27 mouse cellular contexts compared by ENCODE assay signal in genomic region chr14:13247431-13247830, GRCm38 (mm10). TPM values are rescaled to one million over a fixed set of nuclear protein-coding genes. Genes with fewer than 3 reads are reported as not detected.
A peak's percentile ranks its signal among the peaks of the same experiment; 100 is the strongest.
DNase-seq lines count a peak whose midpoint lies in the region; ATAC-seq and TF ChIP-seq lines count a peak whose summit lies in the region.
"Had no signal": no experiment of that assay in that cellular context is flagged by ENCODE, and none has a peak within 500 bp of the region (broad histone marks: within the 10 kb centered on the region; RNA-seq: fewer than 3 reads in every experiment).

No protein-coding gene starts in this region.

- no peak for TF ChIP-seq EP300 in CH12.LX (IDR thresholded peaks at IDR 0.05; ENCODE audit: low read length)

- H3K27ac ChIP-seq in midbrain, embryonic 11.5 days (ENCODE audit: low read depth, low read length): no peak overlapping the region
- no peak overlapping the region for H3K27ac ChIP-seq in midbrain, embryonic 14.5 days (replicated peaks; ENCODE audit: low read depth, low read length)
- H3K27ac ChIP-seq in CH12.LX (ENCODE audit: insufficient read depth, low read depth): no peak overlapping the region
- no peak overlapping the region for H3K27ac ChIP-seq in hindbrain, postnatal 0 days
- H3K27ac ChIP-seq: embryonic facial prominence, embryonic 13.5 days; gastrocnemius, adult 2 months; hindbrain, embryonic 12.5 days; hindbrain, embryonic 15.5 days; intestine, embryonic 15.5 days had no signal

- dilution Hi-C loops in CH12.LX (cut with MboI; ENCODE audit: extremely low pct_ligation_motif_present, extremely low pct_unique_long_range_greater_than_20kb, low sequenced_read_pairs): no loop called here

- ATAC-seq in midbrain, embryonic 11.5 days (ENCODE audit: low FRiP score): 0 out of 2 replicates have a peak, but pooled peaks have one; percentile 44
- ATAC-seq in midbrain, embryonic 14.5 days (ENCODE audit: low FRiP score, low TSS enrichment): no peak
- ATAC-seq in hindbrain, postnatal 0 days: no peak
- ATAC-seq: activated CD4-positive, CD25-positive, alpha-beta regulatory T cell, adult 4 months; CD4-positive, CD25-positive, alpha-beta regulatory T cell, adult 4 months; forebrain, embryonic 14.5 days; forebrain, postnatal 0 days; intestine, embryonic 15.5 days; Patski had no signal

- no peak overlapping the region for H3K4me2 ChIP-seq in midbrain, embryonic 11.5 days
- H3K4me2 ChIP-seq in midbrain, embryonic 14.5 days (ENCODE audit: low read length): no peak overlapping the region
- H3K4me2 ChIP-seq in CH12.LX (ENCODE audit: insufficient read depth, low read depth, poor library complexity, severe bottlenecking): 0 out of 2 replicates have a peak overlapping the region, but pooled peaks have one; percentile 13
- H3K4me2 ChIP-seq in hindbrain, postnatal 0 days (ENCODE audit: low read depth, low read length): no peak overlapping the region
- H3K4me2 ChIP-seq: embryonic facial prominence, embryonic 13.5 days; heart, embryonic 11.5 days; hindbrain, embryonic 12.5 days; hindbrain, embryonic 15.5 days; intestine, embryonic 15.5 days had no signal

- H3K4me1 ChIP-seq in midbrain, embryonic 11.5 days (ENCODE audit: control insufficient read depth, insufficient read depth, low read length): no peaks in the 10 kb centered on the region
- no peaks in the 10 kb centered on the region for H3K4me1 ChIP-seq in midbrain, embryonic 14.5 days (ENCODE audit: control insufficient read depth, insufficient read depth, low read length)
- H3K4me1 ChIP-seq in CH12.LX (ENCODE audit: control insufficient read depth in 1 of 2, insufficient read depth in 2 of 2): no peaks in the 10 kb centered on the region
- H3K4me1 ChIP-seq in hindbrain, postnatal 0 days (ENCODE audit: insufficient read depth, low read length): no peaks in the 10 kb centered on the region
- H3K4me1 ChIP-seq: embryonic facial prominence, embryonic 13.5 days; hindbrain, embryonic 12.5 days; hindbrain, embryonic 15.5 days; intestine, embryonic 15.5 days had no signal

- in situ Hi-C loops in CH12.LX (cut with MboI; ENCODE audit: low pct_ligation_motif_present, low pct_unique_long_range_greater_than_20kb, low sequenced_read_pairs): no loop called here

- no peak for TF ChIP-seq CTCF in CH12.LX (conservative IDR thresholded peaks at IDR 0.05 in 1 of 2, IDR thresholded peaks at IDR 0.05 in 1 of 2; ENCODE audit: low read depth in 2 of 2, low read length in 2 of 2)
- TF ChIP-seq CTCF in hindbrain, postnatal 0 days (IDR thresholded peaks at IDR 0.05; ENCODE audit: low read depth): no peak

- no peaks in the 10 kb centered on the region for H3K9me3 ChIP-seq in midbrain, embryonic 11.5 days (ENCODE audit: control insufficient read depth, low read length)
- no peaks in the 10 kb centered on the region for H3K9me3 ChIP-seq in midbrain, embryonic 14.5 days (ENCODE audit: control insufficient read depth, low read length)
- H3K9me3 ChIP-seq in CH12.LX (replicated peaks; ENCODE audit: low read length): no peaks in the 10 kb centered on the region
- H3K9me3 ChIP-seq in hindbrain, postnatal 0 days (ENCODE audit: low read length): no peaks in the 10 kb centered on the region
- H3K9me3 ChIP-seq: embryonic facial prominence, embryonic 13.5 days; G1E; hindbrain, embryonic 12.5 days; hindbrain, embryonic 15.5 days; intestine, embryonic 15.5 days had no signal

- no peak for TF ChIP-seq POLR2A in CH12.LX (IDR thresholded peaks at IDR 0.05; ENCODE audit: low read depth, low read length)

- no peak for TF ChIP-seq RAD21 in CH12.LX (IDR thresholded peaks at IDR 0.05; ENCODE audit: low read depth, low read length)

- no peak overlapping the region for H3K9ac ChIP-seq in midbrain, embryonic 11.5 days (ENCODE audit: low read length)
- H3K9ac ChIP-seq in midbrain, embryonic 14.5 days (replicated peaks; ENCODE audit: low read length): no peak overlapping the region
- H3K9ac ChIP-seq in CH12.LX (ENCODE audit: insufficient read depth, low read depth): no peak overlapping the region
- H3K9ac ChIP-seq in hindbrain, postnatal 0 days (replicated peaks; ENCODE audit: low read length): no peak overlapping the region
- H3K9ac ChIP-seq: embryonic facial prominence, embryonic 13.5 days; forebrain, postnatal 0 days; hindbrain, embryonic 12.5 days; hindbrain, embryonic 15.5 days; intestine, embryonic 15.5 days had no signal

- no peak overlapping the region for H3K4me3 ChIP-seq in midbrain, embryonic 11.5 days (ENCODE audit: low read depth, low read length)
- no peak overlapping the region for H3K4me3 ChIP-seq in midbrain, embryonic 14.5 days (replicated peaks; ENCODE audit: low read depth, low read length)
- H3K4me3 ChIP-seq in CH12.LX (replicated peaks in 1 of 3; ENCODE audit: low read depth in 2 of 3, low read length in 2 of 3, poor library complexity in 1 of 3): no peak overlapping the region
- H3K4me3 ChIP-seq in hindbrain, postnatal 0 days (ENCODE audit: low read length): no peak overlapping the region
- H3K4me3 ChIP-seq: embryonic facial prominence, embryonic 13.5 days; erythroblast, embryonic 14.5 days; gastrocnemius, adult 2 months; hindbrain, embryonic 12.5 days; hindbrain, embryonic 15.5 days; intestine, embryonic 15.5 days had no signal

- no peaks in the 10 kb centered on the region for H3K79me2 ChIP-seq in CH12.LX (replicated peaks; ENCODE audit: control insufficient read depth, extremely low read depth, insufficient read depth, poor library complexity, severe bottlenecking)

- 31% methylated on average over 4 of the region's 4 CpGs for WGBS in midbrain, embryonic 11.5 days
- WGBS in midbrain, embryonic 14.5 days: 40% methylated on average over 4 of the region's 4 CpGs
- WGBS in hindbrain, postnatal 0 days: 56% methylated on average over 4 of the region's 4 CpGs

- H3K27me3 ChIP-seq in midbrain, embryonic 11.5 days (ENCODE audit: control insufficient read depth, insufficient read depth, low read length): no peaks in the 10 kb centered on the region
- H3K27me3 ChIP-seq in midbrain, embryonic 14.5 days (ENCODE audit: control insufficient read depth, insufficient read depth, low read length): no peaks in the 10 kb centered on the region
- no peaks in the 10 kb centered on the region for H3K27me3 ChIP-seq in CH12.LX (replicated peaks)
- H3K27me3 ChIP-seq in hindbrain, postnatal 0 days (ENCODE audit: insufficient read depth, low read length): no peaks in the 10 kb centered on the region
- H3K27me3 ChIP-seq: embryonic facial prominence, embryonic 13.5 days; hindbrain, embryonic 12.5 days; hindbrain, embryonic 15.5 days; intestine, embryonic 15.5 days; Patski had no signal

- no peaks in the 10 kb centered on the region for H3K36me3 ChIP-seq in midbrain, embryonic 11.5 days (ENCODE audit: control insufficient read depth, insufficient read depth, low read length)
- no peaks in the 10 kb centered on the region for H3K36me3 ChIP-seq in midbrain, embryonic 14.5 days (ENCODE audit: control insufficient read depth, insufficient read depth, low read length)
- no peaks in the 10 kb centered on the region for H3K36me3 ChIP-seq in CH12.LX (replicated peaks in 1 of 2; ENCODE audit: control insufficient read depth in 1 of 2, insufficient read depth in 1 of 2, low read length in 1 of 2)
- H3K36me3 ChIP-seq in hindbrain, postnatal 0 days (ENCODE audit: insufficient read depth, low read length): no peaks in the 10 kb centered on the region
- H3K36me3 ChIP-seq: embryonic facial prominence, embryonic 13.5 days; G1E; hindbrain, embryonic 12.5 days; hindbrain, embryonic 15.5 days; intestine, embryonic 15.5 days had no signal

- no peak for DNase-seq in midbrain, embryonic 11.5 days (ENCODE audit: low spot score, missing footprints)
- DNase-seq in midbrain, embryonic 14.5 days: no peak
- DNase-seq in CH12.LX (ENCODE audit: extremely low read depth) (no peak), ES-CJ7 (ENCODE audit: low read depth, low spot score) (peak; percentile 27)
- DNase-seq in left cerebral cortex, adult 18-20 months (ENCODE audit: low spot score in 2 of 2): no peak
- DNase-seq in hindbrain, postnatal 0 days (ENCODE audit: low spot score): no peak
- DNase-seq: adrenal gland, adult 8-10 months; adrenal gland, postnatal 25 days; cerebellum, adult 18-20 months; cerebellum, adult 9-10 months; cerebellum, postnatal 14 days; forebrain, postnatal 0 days; gastrocnemius, adult 2 months; gastrocnemius, postnatal 14 days had no signal

TF ChIP-seq in CH12.LX, 34 proteins besides CTCF, POLR2A, EP300 and RAD21:
- TF ChIP-seq USF1 (IDR thresholded peaks at IDR 0.05; ENCODE audit: low read depth, low read length) (no peak), RCOR1 (conservative IDR thresholded peaks at IDR 0.05; ENCODE audit: low read depth, low read length) (no peak), GABPA (IDR thresholded peaks at IDR 0.05; ENCODE audit: insufficient replicate concordance, low read depth, low read length) (no peak), JUND (conservative IDR thresholded peaks at IDR 0.05; ENCODE audit: low read depth, low read length) (no peak), E2F4 (IDR thresholded peaks at IDR 0.05; ENCODE audit: insufficient replicate concordance, low read depth, low read length) (no peak), CHD2 (IDR thresholded peaks at IDR 0.05; ENCODE audit: low read length) (no peak), TCF12 (IDR thresholded peaks at IDR 0.05; ENCODE audit: low read depth, low read length) (no peak)

RNA-seq across cellular contexts. Expression of gene Synpr, which starts 37.1 kb away (rescaled TPM):
- 7.7 and 8.7 TPM in 2 replicates for polyA plus RNA-seq in midbrain, embryonic 11.5 days (2014; fragmentation: Nextera tagmentation; extraction: Ambion mirVana)
- polyA plus RNA-seq in midbrain, embryonic 14.5 days (2014; fragmentation: Nextera tagmentation; extraction: Ambion mirVana): 35.1 and 35.2 TPM in 2 replicates
- not detected in 2 replicates for total RNA-seq in CH12.LX (2012; rRNA removed)
- not detected in 2 replicates for total RNA-seq in CH12.LX (2014; rRNA removed)
- polyA plus RNA-seq in CH12.LX (2012; ENCODE audit: insufficient read length, low read depth): not detected in 2 replicates
- 100 to 1,000 TPM; 119 to 136 TPM for total RNA-seq in left cerebral cortex, adult 18-20 months (2021)
- total RNA-seq in hindbrain, postnatal 0 days (2014; rRNA removed): 57.9 and 58.2 TPM in 2 replicates
- 58.4 and 59.9 TPM in 2 replicates for polyA plus RNA-seq in hindbrain, postnatal 0 days (2015; fragmentation: Nextera tagmentation; extraction: Ambion mirVana)
- total RNA-seq: gastrocnemius, adult 2 months; hematopoietic stem cell, adult 5-6 weeks had no signal
- polyA plus RNA-seq: activated CD4-positive, CD25-positive, alpha-beta regulatory T cell, adult 4 months; C2C12; erythroblast, embryonic 14.5 days; G1E had no signal
